Mouse (Mus musculus): Measurements from ENCODE around the gene Trim12c.
"Not testable (repeated sequence)": the region's sequence is repeated elsewhere in the genome, so short reads cannot be mapped to it uniquely, and the experiment has no call there.

Gene Trim12c

DNA sequence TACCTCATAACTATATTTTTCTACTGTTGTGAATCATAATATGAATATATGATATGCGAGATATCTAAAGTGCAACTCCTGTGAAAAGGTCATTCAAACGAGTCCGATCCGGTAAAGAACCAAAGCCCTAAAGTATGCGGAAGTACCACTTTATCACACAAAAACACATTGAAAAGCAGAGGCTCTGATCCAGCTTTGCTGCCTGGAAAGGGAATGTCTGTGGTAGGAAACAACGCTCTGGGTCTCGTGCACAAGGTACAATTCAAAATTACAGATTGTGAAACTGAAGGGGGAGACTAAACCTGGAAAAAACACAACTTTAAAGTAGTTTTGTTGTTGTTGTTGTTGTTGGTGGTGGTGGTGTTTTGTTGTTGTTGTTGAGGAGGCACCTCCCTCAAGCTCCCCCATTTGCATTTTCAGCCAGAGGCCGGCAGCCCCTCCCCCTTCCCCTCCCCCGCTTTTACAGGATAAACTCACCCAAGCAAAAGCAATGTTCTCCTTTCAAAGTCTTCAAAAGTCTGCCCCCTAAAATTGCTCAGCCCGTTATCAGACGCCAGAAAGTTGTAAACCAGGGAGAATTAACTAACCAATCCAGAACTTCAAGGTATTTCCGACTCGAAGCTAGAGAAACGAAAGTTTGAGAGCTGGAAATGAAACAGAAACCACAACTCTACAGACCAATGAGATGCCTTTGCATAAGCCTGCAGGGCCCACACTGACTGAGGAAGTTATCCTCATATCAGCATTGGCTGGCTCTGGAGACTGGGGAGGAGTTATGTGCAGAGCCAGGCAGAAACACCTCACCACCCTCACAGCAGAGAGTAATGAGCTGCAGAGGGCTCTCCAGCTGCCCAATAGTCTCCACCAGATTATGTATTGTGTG lies at the start of gene Trim12c:
Gene Trim12c, minus strand, starts transcription at position 646 of the 883 bp plus-strand sequence.
- DNase-seq, result peak; percentile 88

DNA sequence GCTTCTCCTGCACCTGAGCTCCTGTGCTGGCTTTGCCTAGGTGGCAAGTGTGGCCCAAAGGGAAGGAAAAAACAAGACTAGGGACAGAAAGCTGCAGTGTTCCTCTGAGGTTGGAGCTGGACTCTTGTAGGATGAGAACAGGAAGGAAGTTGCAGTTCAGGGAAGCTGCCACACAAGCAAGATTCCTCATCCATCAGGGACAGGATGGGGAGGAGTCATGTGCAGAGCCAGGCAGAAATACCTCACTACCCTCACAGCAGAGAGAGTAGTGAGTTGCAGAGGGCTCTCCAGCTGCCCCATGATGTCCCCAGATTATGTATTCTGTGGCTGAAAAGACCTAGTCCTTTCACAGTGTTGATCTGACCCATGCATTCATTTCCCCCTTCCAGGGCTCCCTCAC lies 48.0 kb upstream of the Trim12c start:
- peak; percentile 5 for DNase-seq

DNA sequence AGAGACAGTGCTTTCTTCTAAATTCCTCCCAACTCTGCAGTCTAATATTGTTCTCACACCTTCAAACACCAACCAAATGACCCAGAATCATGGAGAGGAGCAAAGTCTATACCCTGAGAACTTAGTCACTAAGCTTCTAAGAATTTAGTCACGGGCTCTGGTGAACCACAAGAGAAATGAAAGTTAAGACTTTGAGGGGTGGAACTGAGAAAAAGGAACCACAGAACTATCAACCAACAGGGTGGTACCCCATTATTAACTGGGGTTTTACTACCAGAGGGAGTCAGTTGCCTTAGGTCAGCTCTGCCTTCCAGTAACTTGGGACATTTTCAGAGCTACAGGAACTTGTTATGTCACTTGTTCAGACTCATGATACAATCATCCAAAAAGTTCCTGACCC lies 47.5 kb upstream of the Trim12c start, which contains the start of gene Trim30c:
Gene Trim30c, minus strand, starts transcription at position 140 of the 400 bp plus-strand sequence.
- DNase-seq, result no peak

DNA sequence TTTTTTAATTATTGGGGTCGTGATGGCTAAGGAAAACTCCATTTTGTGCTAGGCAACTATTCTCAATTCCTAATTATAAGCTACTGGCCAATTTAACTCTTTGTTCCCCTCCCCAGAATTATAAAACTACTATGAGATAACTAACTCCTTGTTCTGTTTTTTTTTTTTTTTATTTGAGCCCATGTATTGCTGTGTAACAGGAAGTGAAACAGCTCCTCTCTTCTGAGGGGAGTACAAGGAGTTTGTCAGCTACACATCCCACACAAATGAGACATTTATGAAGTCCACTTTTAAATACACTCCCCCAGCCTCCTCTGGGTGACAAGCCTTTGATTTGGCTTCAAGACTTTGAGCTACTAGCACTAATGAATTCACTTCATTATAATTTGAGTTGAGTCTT lies 45.3 kb upstream of the Trim12c start:
- no peak for DNase-seq

DNA sequence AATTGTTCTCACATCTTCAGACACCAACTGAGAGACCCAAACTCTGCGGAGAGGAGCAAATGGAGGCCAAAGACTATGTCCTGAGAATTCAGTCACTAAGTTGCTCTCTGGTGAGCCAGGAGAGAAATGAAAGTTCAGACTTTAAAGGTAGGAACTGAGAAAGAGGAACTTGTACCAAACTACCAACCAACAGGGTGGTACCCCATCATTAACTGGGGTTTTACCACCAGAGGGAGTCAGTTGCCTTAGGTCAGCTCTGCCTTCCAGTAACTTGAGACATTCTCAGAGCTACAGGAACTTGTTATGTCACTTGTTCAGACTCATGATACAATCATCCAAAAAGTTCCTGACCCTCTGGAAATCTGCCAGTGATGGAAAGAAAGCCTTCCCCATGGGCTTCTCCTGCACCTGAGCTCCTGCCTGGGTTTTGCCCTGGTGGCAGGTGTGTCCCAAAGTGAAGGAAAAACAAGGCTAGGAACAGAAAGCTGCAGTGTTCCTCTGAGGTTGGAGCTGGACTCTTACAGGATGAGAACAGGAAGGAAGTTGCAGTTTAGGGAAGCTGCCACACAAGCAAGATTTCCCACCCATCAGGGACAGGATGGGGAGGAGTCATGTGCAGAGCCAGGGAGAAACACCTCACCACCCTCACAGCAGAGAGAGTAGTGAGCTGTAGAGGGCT lies 16.7 kb upstream of the Trim12c start, which contains the start of gene Trim30b:
Gene Trim30b, minus strand, starts transcription at position 149 of the 679 bp plus-strand sequence.
- peak; percentile 18 for DNase-seq

DNA sequence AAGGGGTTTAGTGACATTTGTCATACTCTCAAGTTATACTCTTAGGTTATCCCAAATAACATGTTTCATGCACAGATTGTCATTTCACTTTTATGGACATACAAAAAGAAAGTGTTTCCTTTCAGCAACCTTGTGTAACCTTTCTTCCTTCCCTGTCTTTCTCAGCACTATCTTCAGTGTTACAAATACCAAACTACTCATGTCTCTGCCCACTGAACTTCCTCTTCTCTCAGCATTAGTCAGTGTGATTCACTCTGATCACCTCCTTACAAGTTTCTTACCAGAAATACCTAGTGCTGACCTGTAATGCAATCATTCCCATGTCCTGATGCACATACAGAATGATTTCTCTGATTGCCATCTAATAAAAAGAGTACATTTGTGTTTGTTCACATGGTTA lies 13.2 kb upstream of the Trim12c start:
- DNase-seq, result no peak

DNA sequence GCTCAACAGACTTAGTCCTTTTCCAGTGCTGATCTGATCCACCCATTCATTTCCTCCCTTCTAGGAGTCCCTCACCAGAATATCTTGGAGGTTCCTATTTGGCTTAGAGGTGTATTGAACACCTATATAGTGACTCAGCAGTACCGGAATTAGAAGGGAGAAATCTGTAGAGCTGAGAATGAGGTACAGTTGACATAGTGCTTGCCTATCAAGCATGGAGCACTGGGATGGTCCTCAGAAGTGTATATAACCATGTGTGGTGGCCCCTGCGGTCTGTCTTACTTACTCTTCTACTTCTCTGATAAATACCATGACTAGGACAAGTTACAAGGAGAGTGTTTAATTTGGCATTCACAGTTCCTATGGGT lies 422 bp upstream of the Trim12c start:
- no peak for DNase-seq

DNA sequence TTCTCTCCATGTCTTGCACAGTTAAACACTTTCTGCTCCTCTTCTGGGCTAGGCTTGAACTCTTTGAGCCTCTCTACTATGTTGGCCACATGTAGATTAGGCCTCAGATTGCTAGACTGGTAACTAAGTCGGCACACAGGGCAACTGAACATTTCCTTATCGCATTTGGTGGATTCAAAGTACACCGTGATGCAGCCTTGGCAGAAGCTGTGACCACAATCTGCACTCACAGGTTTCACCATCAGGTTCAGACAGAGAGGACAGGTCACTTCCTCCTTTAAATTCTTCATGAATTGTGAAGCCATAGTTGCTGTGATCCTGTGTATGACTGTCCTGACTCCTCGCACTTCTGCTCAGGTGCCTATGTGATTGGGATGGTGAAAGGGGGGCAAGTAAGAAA lies 5.1 kb downstream of the Trim12c start:
- DNase-seq, result not testable (repeated sequence)

DNA sequence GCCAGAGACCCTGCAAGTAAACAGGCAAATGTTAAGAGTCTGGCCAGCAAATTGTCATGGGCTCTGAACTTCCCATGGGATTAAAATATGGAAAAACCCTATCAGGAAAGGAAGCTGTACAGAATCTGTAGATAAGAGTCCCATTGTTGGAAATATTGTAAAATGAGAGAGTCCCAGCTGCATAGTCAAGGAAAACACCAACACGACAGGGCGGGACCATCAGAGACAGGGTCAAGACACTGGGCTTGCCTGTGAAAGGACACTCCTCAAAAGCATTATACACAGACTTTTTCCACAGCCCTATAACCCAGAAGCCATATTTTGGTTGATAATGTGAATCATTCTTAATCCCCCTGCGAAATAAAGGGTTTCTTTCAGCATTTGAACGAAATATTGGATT lies 12.4 kb downstream of the Trim12c start:
- DNase-seq, result not testable (repeated sequence)

DNA sequence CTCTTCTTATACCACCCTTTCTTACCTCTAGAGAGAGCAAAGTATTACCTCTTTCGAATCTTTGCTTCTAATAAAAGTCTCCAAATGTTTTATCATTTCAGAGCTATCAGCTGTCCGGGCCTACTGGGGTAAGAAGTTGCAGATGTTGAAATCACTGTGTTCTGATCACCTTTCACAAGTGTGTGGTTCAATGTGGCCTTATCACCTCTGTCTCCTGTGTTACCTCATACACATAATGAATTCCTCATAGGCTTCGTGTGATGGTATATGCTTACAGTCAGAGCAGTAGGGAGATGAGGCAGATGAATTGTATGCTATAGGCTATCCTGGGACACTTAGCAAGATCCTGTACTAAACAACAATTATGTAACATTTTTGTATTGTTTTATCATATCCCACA lies 17.6 kb downstream of the Trim12c start:
- DNase-seq, result not testable (repeated sequence)

DNA sequence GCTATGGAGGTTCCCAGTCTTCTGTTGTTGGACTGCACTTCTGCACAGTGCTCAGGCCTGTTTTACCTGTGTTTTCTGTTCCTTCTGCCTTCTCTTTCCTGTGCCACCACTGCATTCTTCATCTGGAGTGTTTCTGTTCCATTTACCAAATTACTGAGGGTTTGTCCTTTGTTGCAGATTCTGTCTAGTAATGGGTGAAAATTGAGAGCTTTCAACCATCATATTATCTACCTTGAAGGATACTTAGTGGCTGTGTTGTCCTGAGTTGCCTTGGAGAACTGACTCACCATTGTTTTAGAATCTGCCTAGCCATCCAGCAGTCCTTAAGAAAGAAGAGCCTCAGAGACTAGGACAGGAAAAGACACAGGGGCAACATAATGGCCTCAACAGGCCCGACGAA lies 24.0 kb downstream of the Trim12c start, which contains the start of gene Trim34b:
Gene Trim34b, plus strand, starts transcription at position 301 of the 400 bp plus-strand sequence.
- not testable (repeated sequence) for DNase-seq

DNA sequence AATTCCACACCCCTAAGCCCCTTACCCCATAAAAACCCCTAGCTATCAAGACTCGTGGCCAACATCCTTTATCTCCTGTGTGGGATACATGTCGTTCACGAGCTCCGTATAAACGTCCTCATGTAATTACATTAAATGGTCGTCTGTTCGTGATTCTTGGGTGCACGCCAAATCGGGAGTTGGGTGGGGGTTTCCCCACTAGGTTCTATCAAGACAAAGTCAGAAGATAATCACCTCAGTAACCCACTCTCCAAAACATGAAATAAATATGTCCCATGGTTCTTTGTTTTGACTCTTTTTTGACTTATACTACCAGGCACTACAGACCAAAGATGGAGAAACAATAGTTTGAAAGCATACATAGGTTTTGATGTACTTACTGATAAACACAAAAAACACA lies 31.1 kb downstream of the Trim12c start:
- DNase-seq, result no peak

DNA sequence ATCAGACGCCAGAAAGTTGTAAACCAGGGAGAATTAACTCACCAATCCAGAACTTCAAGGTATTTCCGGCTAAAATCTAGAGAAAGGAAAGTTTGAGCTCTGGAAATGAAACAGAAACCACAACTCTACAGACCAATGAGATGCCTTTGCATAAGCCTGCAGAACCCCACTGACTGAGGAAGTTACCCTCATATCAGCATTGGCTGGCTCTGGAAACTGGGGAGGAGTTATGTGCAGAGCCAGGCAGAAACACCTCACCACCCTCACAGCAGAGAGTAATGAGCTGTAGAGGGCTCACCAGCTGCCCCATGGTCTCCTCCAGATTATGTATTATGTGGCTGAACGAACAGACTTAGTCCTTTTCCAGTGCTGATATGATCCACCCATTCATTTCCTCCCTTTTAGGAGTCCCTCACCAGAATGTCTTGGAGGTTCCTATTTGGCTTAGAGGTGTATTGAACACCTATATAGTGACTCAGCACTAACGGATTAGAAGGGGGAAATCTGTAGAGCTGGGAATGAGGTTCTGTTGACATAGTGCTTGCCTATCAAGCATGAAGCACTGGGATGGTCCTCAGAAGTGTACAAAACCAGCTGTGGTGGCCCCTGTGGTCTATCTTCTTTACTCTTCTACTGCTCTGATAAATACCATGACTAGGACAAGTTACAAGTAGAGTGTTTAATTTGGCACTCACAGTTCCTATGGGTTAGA lies 37.6 kb downstream of the Trim12c start, which contains the start of gene Trim12a:
Gene Trim12a, minus strand, starts transcription at position 98 of the 712 bp plus-strand sequence.
- DNase-seq, result not testable (repeated sequence)

DNA sequence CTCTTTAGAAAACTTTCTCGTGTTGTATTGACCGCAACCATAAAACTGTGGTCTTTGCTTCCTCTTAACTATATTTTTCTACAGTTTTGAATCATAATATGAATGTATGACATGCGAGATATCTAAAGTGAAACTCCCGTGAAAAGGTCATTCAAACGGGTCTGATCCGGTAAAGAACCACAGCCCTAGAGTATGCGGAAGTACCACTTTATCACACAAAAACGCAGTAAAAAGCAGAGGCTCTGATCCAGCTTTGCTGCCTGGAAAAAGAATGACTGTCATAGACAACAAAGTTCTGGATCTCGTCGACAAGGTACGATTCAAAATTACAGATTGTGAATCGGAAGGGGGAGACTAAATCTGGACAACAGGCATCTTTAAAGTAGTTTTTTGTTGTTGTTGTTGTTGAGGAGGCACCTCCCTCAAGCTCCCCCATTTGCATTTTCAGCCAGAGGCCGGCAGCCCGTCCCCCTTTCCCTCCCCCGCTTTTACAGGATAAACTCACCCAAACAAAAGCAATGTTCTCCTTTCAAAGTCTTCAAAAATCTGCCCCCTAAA lies 38.3 kb downstream of the Trim12c start:
- no peak for DNase-seq

DNA sequence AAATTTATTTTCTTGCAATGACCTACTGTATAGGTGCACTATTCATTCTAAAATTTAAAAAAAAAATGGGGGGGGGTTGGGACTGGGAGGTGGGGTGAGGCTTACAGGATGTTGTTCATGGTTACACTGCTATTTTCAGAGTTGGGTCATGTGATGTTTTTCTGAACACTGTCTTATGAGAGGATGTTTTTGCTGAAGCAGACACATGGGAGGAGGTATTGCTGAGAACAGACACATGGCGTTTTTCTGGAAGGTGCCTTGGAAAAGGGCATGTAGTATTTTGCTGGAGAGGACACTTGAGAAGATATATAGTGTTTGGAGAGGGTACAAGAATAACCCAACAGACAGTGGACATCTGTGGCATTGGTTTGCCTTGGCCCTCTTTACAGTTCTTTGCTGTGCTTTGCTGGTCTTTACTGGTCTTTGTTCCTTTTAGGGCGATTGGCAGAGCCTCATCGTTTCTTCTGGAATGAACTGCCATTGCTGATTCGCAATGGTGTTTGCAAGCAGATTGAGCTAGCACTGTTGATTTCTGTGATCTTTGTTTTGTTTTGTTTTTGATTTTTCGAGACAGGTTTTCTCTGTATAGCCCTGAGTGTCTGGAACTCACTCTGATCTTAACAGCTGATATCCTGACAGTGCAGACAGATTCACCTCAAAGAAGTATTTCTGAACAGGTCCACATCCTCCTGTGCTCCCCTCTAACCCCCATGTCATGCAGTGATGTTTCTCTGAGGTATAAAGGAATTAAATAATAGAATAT lies 61.3 kb downstream of the Trim12c start:
- no peak for DNase-seq

DNA sequence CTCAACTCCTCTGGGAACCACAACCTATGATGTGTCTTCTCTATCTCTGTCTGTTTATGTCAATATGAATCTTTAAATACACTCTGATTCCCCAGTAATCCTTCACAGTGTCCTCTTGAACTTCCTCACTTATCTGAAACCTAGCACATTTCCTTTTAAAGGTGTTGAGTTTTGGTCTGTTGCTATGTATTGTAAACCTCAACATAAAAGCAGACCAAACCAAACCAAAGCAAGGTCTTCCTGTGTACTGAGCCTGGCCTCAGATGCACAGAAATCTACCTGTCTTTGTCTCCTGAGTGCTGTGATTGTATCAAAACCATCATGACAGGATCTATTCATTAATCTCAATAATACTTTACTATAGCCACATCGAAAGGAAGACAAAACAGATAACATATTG lies 62.5 kb downstream of the Trim12c start:
- DNase-seq, result no peak
